Mouse (Mus musculus): ENCODE measurements at regions not wholly inside any gene's neighbourhood (a gene's known extent, or its start where the extent isn't known, plus 50 kb on each side); places are given as distances from the start of the nearest gene placed in this dataset.

DNA sequence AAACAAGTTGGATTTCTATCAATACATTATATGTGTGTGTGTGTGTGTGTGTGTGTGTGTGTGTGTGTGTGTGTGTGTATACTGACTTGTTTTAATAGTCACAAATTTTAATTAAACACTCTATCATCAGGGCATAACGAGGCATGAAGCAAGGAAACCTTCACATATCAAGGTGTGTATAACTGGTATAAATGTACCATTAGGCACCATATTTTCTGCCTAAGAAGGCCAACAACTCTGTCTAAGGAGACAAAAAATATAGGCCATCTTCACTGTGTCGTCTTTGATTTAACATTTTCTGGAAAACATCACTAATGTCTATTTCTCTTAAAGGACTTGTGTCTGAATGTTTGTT, 218.9 kb upstream of the Atp2b1 start:
- Histone ChIP-seq H3K9ac (ENCODE audit: low read depth, low read length) (no peak overlapping the region), H3K9me3 (replicated peaks; ENCODE audit: low read length) (no peaks in the 10 kb centered on the region), H3K36me3 (ENCODE audit: insufficient read depth, low read length) (no peaks in the 10 kb centered on the region), H3K4me3 (replicated peaks; ENCODE audit: low read depth, low read length) (no peak overlapping the region), H3K4me1 (replicated peaks; ENCODE audit: insufficient read depth, low read length) (no peaks in the 10 kb centered on the region), H3K27me3 (ENCODE audit: insufficient read depth, low read length) (no peaks in the 10 kb centered on the region), H3K4me2 (ENCODE audit: low read length) (no peak overlapping the region), H3K27ac (no peak overlapping the region)
- TF ChIP-seq CTCF (IDR thresholded peaks at IDR 0.05; ENCODE audit: low read depth), result no peak
- no peak for DNase-seq (ENCODE audit: low spot score)
- no peak for ATAC-seq (replicated peaks; ENCODE audit: low FRiP score, low read depth)
- 87% methylated on average over 2 of the region's 2 CpGs for WGBS

- Histone ChIP-seq H3K27me3 (ENCODE audit: insufficient read depth, low read length) (no peaks in the 10 kb centered on the region), H3K9me3 (replicated peaks; ENCODE audit: low read length) (no peaks in the 10 kb centered on the region), H3K4me2 (ENCODE audit: low read length) (no peak overlapping the region), H3K4me1 (replicated peaks; ENCODE audit: insufficient read depth, low read length) (no peaks in the 10 kb centered on the region), H3K27ac (no peak overlapping the region), H3K4me3 (replicated peaks; ENCODE audit: low read depth, low read length) (no peak overlapping the region), H3K9ac (ENCODE audit: low read depth, low read length) (no peak overlapping the region), H3K36me3 (ENCODE audit: insufficient read depth, low read length) (no peaks in the 10 kb centered on the region)
- no peak for TF ChIP-seq CTCF (IDR thresholded peaks at IDR 0.05; ENCODE audit: low read depth)
- 71% methylated on average over 4 of the region's 4 CpGs for WGBS
- ATAC-seq (replicated peaks; ENCODE audit: low FRiP score, low read depth), result no peak
- no peak for DNase-seq (ENCODE audit: low spot score)
These were observed 216.3 kb upstream of the Atp2b1 start for GRCm38 (mm10) chr10:98697866-98698265.

- H3K9me3 ChIP-seq (replicated peaks; ENCODE audit: low read length), result no peaks in the 10 kb centered on the region
- WGBS, result 92% methylated on average over 4 of the region's 4 CpGs
- no peak for ATAC-seq (replicated peaks; ENCODE audit: low FRiP score, low read depth)
- no peak for DNase-seq (ENCODE audit: low spot score)
- H3K9ac ChIP-seq (ENCODE audit: low read depth, low read length), result no peak overlapping the region
- no peak overlapping the region for H3K4me2 ChIP-seq (ENCODE audit: low read length)
- H3K4me1 ChIP-seq (replicated peaks; ENCODE audit: insufficient read depth, low read length), result no peaks in the 10 kb centered on the region
- H3K27ac ChIP-seq, result no peak overlapping the region
- TF ChIP-seq CTCF (IDR thresholded peaks at IDR 0.05; ENCODE audit: low read depth), result no peak
- H3K36me3 ChIP-seq (ENCODE audit: insufficient read depth, low read length), result no peaks in the 10 kb centered on the region
- no peaks in the 10 kb centered on the region for H3K27me3 ChIP-seq (ENCODE audit: insufficient read depth, low read length)
- H3K4me3 ChIP-seq (replicated peaks; ENCODE audit: low read depth, low read length), result no peak overlapping the region
These were observed 214.6 kb upstream of the Atp2b1 start for GRCm38 (mm10) chr10:98699579-98699978.

GRCm38 (mm10) chr10:98700407-98700806, 213.8 kb upstream of the Atp2b1 start:
- Histone ChIP-seq H3K27ac (no peak overlapping the region), H3K4me3 (replicated peaks; ENCODE audit: low read depth, low read length) (no peak overlapping the region), H3K9ac (ENCODE audit: low read depth, low read length) (no peak overlapping the region), H3K4me1 (replicated peaks; ENCODE audit: insufficient read depth, low read length) (no peaks in the 10 kb centered on the region), H3K36me3 (ENCODE audit: insufficient read depth, low read length) (no peaks in the 10 kb centered on the region), H3K27me3 (ENCODE audit: insufficient read depth, low read length) (no peaks in the 10 kb centered on the region), H3K4me2 (ENCODE audit: low read length) (no peak overlapping the region), H3K9me3 (replicated peaks; ENCODE audit: low read length) (no peaks in the 10 kb centered on the region)
- ATAC-seq (replicated peaks; ENCODE audit: low FRiP score, low read depth) (no peak), DNase-seq (ENCODE audit: low spot score) (no peak)
- no peak for TF ChIP-seq CTCF (IDR thresholded peaks at IDR 0.05; ENCODE audit: low read depth)
- whole genome bisulfite sequencing, result 59% methylated on average over 4 of the region's 4 CpGs

DNA sequence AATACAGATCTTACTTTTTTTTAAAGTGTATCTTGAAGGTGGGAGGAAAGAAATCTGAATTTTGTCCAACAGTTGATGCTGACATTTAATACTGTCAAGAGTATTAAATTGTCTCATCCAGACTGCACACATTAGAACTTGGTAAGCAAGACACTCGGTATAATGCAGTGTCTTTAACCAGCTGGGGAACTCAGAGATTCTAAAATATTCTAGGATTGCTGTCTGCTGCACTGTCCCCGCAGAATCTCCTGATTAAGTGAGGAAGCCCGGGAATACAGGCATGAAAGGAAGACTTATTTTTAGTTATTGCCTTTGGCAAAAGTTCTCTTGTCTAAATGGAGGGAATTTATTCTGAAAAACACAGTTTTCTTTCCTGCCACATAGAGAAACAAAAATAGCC, 212.9 kb upstream of the Atp2b1 start:
- H3K9me3 ChIP-seq (replicated peaks; ENCODE audit: low read length), result no peaks in the 10 kb centered on the region
- ATAC-seq (replicated peaks; ENCODE audit: low FRiP score, low read depth) (no peak), DNase-seq (ENCODE audit: low spot score) (peak; percentile 70)
- no peak overlapping the region for H3K4me3 ChIP-seq (replicated peaks; ENCODE audit: low read depth, low read length)
- TF ChIP-seq CTCF (IDR thresholded peaks at IDR 0.05; ENCODE audit: low read depth), result no peak
- H3K36me3 ChIP-seq (ENCODE audit: insufficient read depth, low read length), result no peaks in the 10 kb centered on the region
- H3K9ac ChIP-seq (ENCODE audit: low read depth, low read length), result no peak overlapping the region
- no peaks in the 10 kb centered on the region for H3K27me3 ChIP-seq (ENCODE audit: insufficient read depth, low read length)
- WGBS, result 32% methylated on average over 3 of the region's 3 CpGs
- H3K27ac ChIP-seq, result no peak overlapping the region
- no peak overlapping the region for H3K4me2 ChIP-seq (ENCODE audit: low read length)
- no peaks in the 10 kb centered on the region for H3K4me1 ChIP-seq (replicated peaks; ENCODE audit: insufficient read depth, low read length)

- 86% methylated on average over 5 of the region's 5 CpGs for WGBS
- ATAC-seq (replicated peaks; ENCODE audit: low FRiP score, low read depth), result no peak
- Histone ChIP-seq H3K36me3 (ENCODE audit: insufficient read depth, low read length) (no peaks in the 10 kb centered on the region), H3K27me3 (ENCODE audit: insufficient read depth, low read length) (no peaks in the 10 kb centered on the region), H3K9ac (ENCODE audit: low read depth, low read length) (no peak overlapping the region), H3K4me2 (ENCODE audit: low read length) (no peak overlapping the region), H3K4me3 (replicated peaks; ENCODE audit: low read depth, low read length) (no peak overlapping the region), H3K9me3 (replicated peaks; ENCODE audit: low read length) (no peaks in the 10 kb centered on the region), H3K27ac (no peak overlapping the region), H3K4me1 (replicated peaks; ENCODE audit: insufficient read depth, low read length) (no peaks in the 10 kb centered on the region)
- no peak for DNase-seq (ENCODE audit: low spot score)
- no peak for TF ChIP-seq CTCF (IDR thresholded peaks at IDR 0.05; ENCODE audit: low read depth)
These were observed 211.6 kb upstream of the Atp2b1 start for GRCm38 (mm10) chr10:98702470-98703215.
